Mouse (Mus musculus) bone marrow, adult 2 months (tissue): ENCODE results near the gene Samhd1.

ENCODE experiments used
- CTCF ChIP-seq: fragments of 200-500 bp; IDR thresholded peaks from 2 replicates; pipeline ENCODE4 v1.5.1; 2011; ENCODE audit warnings: low read length, control low read depth; ENCODE audit not compliant: control insufficient read depth, insufficient read depth
- POLR2A ChIP-seq: fragments of 200-500 bp; IDR thresholded peaks from 2 replicates; pipeline ENCODE4 v1.6.1; 2011; ENCODE audit warnings: low read depth, mild to moderate bottlenecking, control low read depth, low read length, borderline replicate concordance; ENCODE audit not compliant: control insufficient read depth

GRCm38 (mm10) chr2:157104454-157104853, 30.6 kb downstream of the Samhd1 start:
- TF ChIP-seq CTCF (no peak), POLR2A (no peak)
